23 mouse cellular contexts compared by ENCODE assay signal in the genomic region with DNA sequence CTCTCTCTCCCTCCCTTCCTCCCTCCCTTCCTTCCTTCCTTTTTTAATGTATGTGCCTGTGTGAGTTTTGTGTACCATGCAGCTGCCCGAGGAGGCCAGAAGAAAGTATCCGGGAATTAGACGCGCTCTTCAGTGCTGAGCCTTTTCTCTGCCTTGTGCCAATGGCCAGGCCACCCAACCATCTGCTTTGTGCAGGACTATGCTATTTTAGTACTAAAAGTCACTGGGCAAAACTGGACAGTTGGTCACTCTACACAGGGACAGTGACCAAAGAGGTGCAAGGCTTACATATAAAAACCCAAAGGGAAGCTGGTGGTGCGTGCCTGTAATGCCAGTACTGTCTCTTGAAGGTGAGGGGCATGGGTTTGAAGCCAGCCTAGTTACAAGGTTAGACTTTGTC. TPM values are rescaled to one million over a fixed set of nuclear protein-coding genes. Genes with fewer than 3 reads are reported as not detected.
A peak's percentile ranks its signal among the peaks of the same experiment; 100 is the strongest.
DNase-seq lines count a peak whose midpoint lies in the region; ATAC-seq and TF ChIP-seq lines count a peak whose summit lies in the region.
"Had no signal": no experiment of that assay in that cellular context is flagged by ENCODE, and none has a peak within 500 bp of the region (broad histone marks: within the 10 kb centered on the region; RNA-seq: fewer than 3 reads in every experiment).

No protein-coding gene starts in this region.

- no peaks in the 10 kb centered on the region for H3K27me3 ChIP-seq in testis, adult 2 months (ENCODE audit: control insufficient read depth, insufficient read depth, low read length)
- no peaks in the 10 kb centered on the region for H3K27me3 ChIP-seq in midbrain, embryonic 15.5 days (replicated peaks)
- H3K27me3 ChIP-seq: limb, embryonic 15.5 days had no signal

- H3K36me3 ChIP-seq in testis, adult 2 months (ENCODE audit: control insufficient read depth, insufficient read depth, low read length): no peaks in the 10 kb centered on the region; the same call in 1 of the 2 replicates
- H3K36me3 ChIP-seq in midbrain, embryonic 15.5 days (replicated peaks): no peaks in the 10 kb centered on the region
- H3K36me3 ChIP-seq: embryonic facial prominence, embryonic 15.5 days; hindbrain, embryonic 12.5 days; limb, embryonic 15.5 days; liver, embryonic 15.5 days; lung, embryonic 15.5 days; stomach, embryonic 15.5 days had no signal

- H3K9me3 ChIP-seq in midbrain, embryonic 15.5 days: no peaks in the 10 kb centered on the region
- H3K9me3 ChIP-seq: embryonic facial prominence, embryonic 15.5 days; hindbrain, embryonic 12.5 days; limb, embryonic 15.5 days; liver, embryonic 15.5 days; lung, embryonic 15.5 days; stomach, embryonic 15.5 days had no signal

- H3K4me3 ChIP-seq in testis, adult 2 months (ENCODE audit: control insufficient read depth, low read depth, low read length): peak overlapping the region; percentile 84
- no peak overlapping the region for H3K4me3 ChIP-seq in midbrain, embryonic 15.5 days
- H3K4me3 ChIP-seq: embryonic facial prominence, embryonic 15.5 days; heart, adult 2 months; hindbrain, embryonic 12.5 days; limb, embryonic 15.5 days; liver, embryonic 15.5 days; lung, embryonic 15.5 days; stomach, embryonic 15.5 days had no signal

- no peak overlapping the region for H3K4me2 ChIP-seq in midbrain, embryonic 15.5 days
- H3K4me2 ChIP-seq: embryonic facial prominence, embryonic 15.5 days; hindbrain, embryonic 12.5 days; limb, embryonic 15.5 days; liver, embryonic 15.5 days; lung, embryonic 15.5 days; stomach, embryonic 15.5 days had no signal

- no peak overlapping the region; the same call in 1 of the 2 replicates for H3K27ac ChIP-seq in testis, adult 2 months (ENCODE audit: control insufficient read depth, insufficient read depth, low read depth, low read length)
- no peak overlapping the region for H3K27ac ChIP-seq in midbrain, embryonic 15.5 days
- H3K27ac ChIP-seq: embryonic facial prominence, embryonic 15.5 days; heart, adult 2 months; hindbrain, embryonic 12.5 days; kidney, postnatal 0 days; limb, embryonic 15.5 days; liver, embryonic 15.5 days; lung, embryonic 15.5 days; stomach, embryonic 15.5 days had no signal

- no peak for TF ChIP-seq POLR2A in testis, adult 2 months (IDR thresholded peaks at IDR 0.05; ENCODE audit: control insufficient read depth, low read depth, low read length)

- no peak for DNase-seq in testis, postnatal 14 days (ENCODE audit: low spot score)
- peak; percentile 82 for DNase-seq in cerebellum, adult 11-12 months
- DNase-seq in cerebellum, postnatal 10 days: peak; percentile 26 to 29
- no peak for DNase-seq in gastrocnemius, postnatal 4 days (ENCODE audit: low spot score in 2 of 2)
- no peak for DNase-seq in liver
- DNase-seq: adrenal gland, postnatal 14 days; gastrocnemius, postnatal 14 days; heart, adult 2 months; kidney, adult 18-20 months; lung, postnatal 4 days; right cerebral cortex, postnatal 4 days; thymus, adult 2 months; thymus, postnatal 4 days had no signal

- no peak for ATAC-seq in midbrain, embryonic 15.5 days (replicated peaks)
- ATAC-seq: forebrain, embryonic 16.5 days had no signal

- H3K4me1 ChIP-seq in testis, adult 2 months (ENCODE audit: control insufficient read depth, insufficient read depth, low read length): peaks cover 3% of the 10 kb centered on the region
- H3K4me1 ChIP-seq in midbrain, embryonic 15.5 days: peaks cover 34% of the 10 kb centered on the region

- no peak for TF ChIP-seq CTCF in testis, adult 2 months (IDR thresholded peaks at IDR 0.05; ENCODE audit: control insufficient read depth, insufficient read depth, insufficient replicate concordance, low read depth, low read length)

- 57% methylated on average over 5 of the region's 5 CpGs for WGBS in midbrain, embryonic 15.5 days

- no peak overlapping the region for H3K9ac ChIP-seq in midbrain, embryonic 15.5 days
- H3K9ac ChIP-seq: embryonic facial prominence, embryonic 15.5 days; hindbrain, embryonic 12.5 days; limb, embryonic 15.5 days; liver, embryonic 15.5 days; lung, embryonic 15.5 days; stomach, embryonic 15.5 days had no signal

RNA-seq across cellular contexts. Expression of gene Slc2a3, which starts 33.2 kb away (rescaled TPM):
- polyA plus RNA-seq in testis, adult 2 months (2012; rRNA removed): 703 and 947 TPM in 2 replicates
- total RNA-seq in gastrocnemius, postnatal 4 days (2021): 1 to 10 TPM; 2.7 to 4.8 TPM
- 34.6 and 36.8 TPM in 2 replicates for polyA plus RNA-seq in midbrain, embryonic 15.5 days (2015; fragmentation: Nextera tagmentation; extraction: Ambion mirVana)

RNA-seq across cellular contexts. Expression of gene Foxj2, which starts 51.5 kb away (rescaled TPM):
- polyA plus RNA-seq in testis, adult 2 months (2012; rRNA removed): 3.0 and 3.7 TPM in 2 replicates
- 10 to 100 TPM; 22.4 to 25.4 TPM for total RNA-seq in gastrocnemius, postnatal 4 days (2021)
- 8.3 and 9.1 TPM in 2 replicates for polyA plus RNA-seq in midbrain, embryonic 15.5 days (2015; fragmentation: Nextera tagmentation; extraction: Ambion mirVana)

Comparison
In these comparisons a context has a peak if more than half of its experiments do, and no peak if none do; other contexts are left out.
1. DNase-seq: peak in cerebellum, adult 11-12 months (single experiment) and cerebellum, postnatal 10 days (2 of 2); none in testis, postnatal 14 days (single experiment), gastrocnemius, postnatal 4 days (0 of 2) and liver (single experiment).
2. RNA of gene Slc2a3, which starts 33.2 kb away (polyA plus RNA-seq): 703 to 947 TPM in testis, adult 2 months; 34.6 to 36.8 TPM in midbrain, embryonic 15.5 days; every median in the first group is over 10 times any median in the second.